ENCODE assay signal across 14 mouse cellular contexts in genomic region chr11:17451451-17451850, GRCm38 (mm10).
DNase-seq lines count a peak whose midpoint lies in the region; ATAC-seq lines count a peak whose summit lies in the region.
"Had no signal": no experiment of that assay in that cellular context is flagged by ENCODE, and none has a peak within 500 bp of the region (broad histone marks: within the 10 kb centered on the region; RNA-seq: fewer than 3 reads in every experiment).

No protein-coding gene starts in this region.

- WGBS in kidney, embryonic 15.5 days, result 89% methylated on average over 2 of the region's 2 CpGs
- 88% methylated on average over 2 of the region's 2 CpGs for WGBS in neural tube, embryonic 13.5 days

- 0 out of 2 replicates have a peak overlapping the region, but pooled peaks have one; percentile 76 for H3K27ac ChIP-seq in kidney, embryonic 15.5 days
- H3K27ac ChIP-seq in neural tube, embryonic 13.5 days (replicated peaks), result 0 out of 2 replicates have a peak overlapping the region, but pooled peaks have one; percentile 30
- H3K27ac ChIP-seq: embryonic facial prominence, embryonic 10.5 days had no signal

- H3K9me3 ChIP-seq in kidney, embryonic 15.5 days (replicated peaks), result no peaks in the 10 kb centered on the region
- H3K9me3 ChIP-seq in neural tube, embryonic 13.5 days, result no peaks in the 10 kb centered on the region
- H3K9me3 ChIP-seq: embryonic facial prominence, embryonic 10.5 days; heart, embryonic 12.5 days had no signal

- DNase-seq in kidney, postnatal 36 days, result no peak
- no peak for DNase-seq in neural tube, embryonic 10.5 days (ENCODE audit: extremely low spot score, low spot score)
- peak; percentile 59 for DNase-seq in layer of hippocampus, adult 9-11 months
- DNase-seq in retina, embryonic 14.5 days (ENCODE audit: low spot score), result no peak
- DNase-seq: adrenal gland, adult 2 months; adrenal gland, postnatal 25 days; cerebellum, adult 18-20 months; cerebellum, adult 9-11 months; gastrocnemius, postnatal 10 days had no signal

- H3K4me3 ChIP-seq in kidney, embryonic 15.5 days (replicated peaks), result no peak overlapping the region
- H3K4me3 ChIP-seq in neural tube, embryonic 13.5 days, result no peak overlapping the region
- H3K4me3 ChIP-seq: embryonic facial prominence, embryonic 10.5 days; heart, embryonic 12.5 days had no signal

- no peaks in the 10 kb centered on the region for H3K36me3 ChIP-seq in kidney, embryonic 15.5 days
- H3K36me3 ChIP-seq in neural tube, embryonic 13.5 days, result no peaks in the 10 kb centered on the region
- H3K36me3 ChIP-seq: embryonic facial prominence, embryonic 10.5 days; heart, embryonic 12.5 days had no signal

- H3K4me2 ChIP-seq in kidney, embryonic 15.5 days, result no peak overlapping the region
- H3K4me2 ChIP-seq in neural tube, embryonic 13.5 days, result no peak overlapping the region
- H3K4me2 ChIP-seq: heart, embryonic 12.5 days had no signal

- no peaks in the 10 kb centered on the region for H3K27me3 ChIP-seq in kidney, embryonic 15.5 days
- H3K27me3 ChIP-seq in neural tube, embryonic 13.5 days, result no peaks in the 10 kb centered on the region; the same call in 1 of the 2 replicates
- H3K27me3 ChIP-seq: heart, embryonic 12.5 days had no signal

- H3K4me1 ChIP-seq in kidney, embryonic 15.5 days, result peaks cover 38% of the 10 kb centered on the region
- H3K4me1 ChIP-seq in neural tube, embryonic 13.5 days (replicated peaks), result peaks cover 33% of the 10 kb centered on the region
- H3K4me1 ChIP-seq: heart, embryonic 12.5 days had no signal

- no peak overlapping the region for H3K9ac ChIP-seq in kidney, embryonic 15.5 days
- no peak overlapping the region for H3K9ac ChIP-seq in neural tube, embryonic 13.5 days
- H3K9ac ChIP-seq: heart, embryonic 12.5 days had no signal

- no peak for ATAC-seq in kidney, embryonic 15.5 days (replicated peaks; ENCODE audit: low FRiP score)
- no peak for ATAC-seq in neural tube, embryonic 13.5 days (ENCODE audit: low read depth)
- ATAC-seq: forebrain, embryonic 14.5 days had no signal
